Mouse (Mus musculus): ENCODE measurements around the gene Syt9. TPM values are rescaled to one million over a fixed set of nuclear protein-coding genes. Genes with fewer than 3 reads are reported as not detected.

Gene Syt9
- total RNA-seq (2014; rRNA removed): 33.9 and 35.2 TPM in 2 replicates
- 14.2 and 14.7 TPM in 2 replicates for polyA plus RNA-seq (2015; fragmentation: Nextera tagmentation; extraction: Ambion mirVana)

GRCm38 (mm10) chr7:107370232-107371125 lies at the start of gene Syt9:
TSS of gene Syt9 (plus strand) at chr7:107370728.
- ATAC-seq (ENCODE audit: low FRiP score): peak; percentile 88
- peak within 1 kb of the TSS; percentile 96 for H3K4me2 ChIP-seq (ENCODE audit: low read depth, low read length, poor library complexity, severe bottlenecking)
- peak within 1 kb of the TSS; percentile 76 for H3K9ac ChIP-seq (replicated peaks; ENCODE audit: low read length, poor library complexity, severe bottlenecking)
- WGBS: under 1% methylated on average over 68 of the region's 102 CpGs
- no peak for TF ChIP-seq CTCF (IDR thresholded peaks at IDR 0.05)
- H3K4me1 ChIP-seq (ENCODE audit: insufficient read depth, low read length): 0 out of 2 replicates have a peak, but pooled peaks cover 4% of the 10 kb centered on the region
- H3K27ac ChIP-seq (ENCODE audit: low read depth, low read length): peak within 1 kb of the TSS; percentile 51; the same call in 1 of the 2 replicates
- peak within 1 kb of the TSS; percentile 85 for H3K4me3 ChIP-seq (ENCODE audit: low read depth, low read length)
- peak; percentile 53 for DNase-seq (ENCODE audit: low spot score)
- H3K27me3 ChIP-seq (ENCODE audit: insufficient read depth, low read length): peaks cover 4% of the 10 kb centered on the region; the same call in 1 of the 2 replicates
- H3K36me3 ChIP-seq (ENCODE audit: insufficient read depth, low read length): no peaks in the 10 kb centered on the region
- H3K9me3 ChIP-seq (ENCODE audit: low read length): no peaks in the 10 kb centered on the region

DNA sequence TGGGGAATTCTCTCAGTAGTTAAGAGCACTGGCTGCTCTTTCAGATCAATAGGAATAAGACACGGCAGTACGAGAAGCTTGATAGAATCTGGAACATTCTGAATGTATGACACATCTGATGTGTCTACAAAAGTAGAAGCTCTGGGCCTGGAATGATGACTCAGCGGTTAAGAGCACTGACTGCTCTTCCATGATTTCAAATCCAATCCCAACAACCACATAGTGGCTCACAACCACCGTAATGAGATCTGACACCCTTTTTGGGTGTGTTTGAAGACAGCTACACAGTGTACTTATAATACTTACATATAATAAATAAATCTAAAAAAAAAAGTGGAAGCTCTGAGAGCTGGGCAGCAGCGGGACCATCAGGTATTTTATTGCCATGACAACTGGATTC lies 31.5 kb upstream of the Syt9 start:
- Histone ChIP-seq H3K4me1 (ENCODE audit: insufficient read depth, low read length) (no peaks in the 10 kb centered on the region), H3K4me2 (ENCODE audit: low read depth, low read length, poor library complexity, severe bottlenecking) (no peak overlapping the region), H3K9ac (replicated peaks; ENCODE audit: low read length, poor library complexity, severe bottlenecking) (no peak overlapping the region), H3K27me3 (ENCODE audit: insufficient read depth, low read length) (no peaks in the 10 kb centered on the region), H3K27ac (ENCODE audit: low read depth, low read length) (no peak overlapping the region), H3K4me3 (ENCODE audit: low read depth, low read length) (no peak overlapping the region), H3K9me3 (ENCODE audit: low read length) (no peaks in the 10 kb centered on the region), H3K36me3 (ENCODE audit: insufficient read depth, low read length) (no peaks in the 10 kb centered on the region)
- WGBS: 92% methylated on average over 5 of the region's 5 CpGs
- DNase-seq (ENCODE audit: low spot score): no peak
- TF ChIP-seq CTCF (IDR thresholded peaks at IDR 0.05): no peak
- ATAC-seq (ENCODE audit: low FRiP score): no peak

- Histone ChIP-seq H3K4me2 (ENCODE audit: low read depth, low read length, poor library complexity, severe bottlenecking) (no peak overlapping the region), H3K4me3 (ENCODE audit: low read depth, low read length) (no peak overlapping the region), H3K4me1 (ENCODE audit: insufficient read depth, low read length) (no peaks in the 10 kb centered on the region), H3K9me3 (ENCODE audit: low read length) (no peaks in the 10 kb centered on the region), H3K36me3 (ENCODE audit: insufficient read depth, low read length) (no peaks in the 10 kb centered on the region), H3K9ac (replicated peaks; ENCODE audit: low read length, poor library complexity, severe bottlenecking) (no peak overlapping the region), H3K27ac (ENCODE audit: low read depth, low read length) (no peak overlapping the region), H3K27me3 (ENCODE audit: insufficient read depth, low read length) (no peaks in the 10 kb centered on the region)
- no peak for DNase-seq (ENCODE audit: low spot score)
- ATAC-seq (ENCODE audit: low FRiP score): no peak
- WGBS: 66% methylated on average over 3 of the region's 3 CpGs
- no peak for TF ChIP-seq CTCF (IDR thresholded peaks at IDR 0.05)
Measured at GRCm38 (mm10) chr7:107339560-107340057, 30.9 kb upstream of the Syt9 start.

DNA sequence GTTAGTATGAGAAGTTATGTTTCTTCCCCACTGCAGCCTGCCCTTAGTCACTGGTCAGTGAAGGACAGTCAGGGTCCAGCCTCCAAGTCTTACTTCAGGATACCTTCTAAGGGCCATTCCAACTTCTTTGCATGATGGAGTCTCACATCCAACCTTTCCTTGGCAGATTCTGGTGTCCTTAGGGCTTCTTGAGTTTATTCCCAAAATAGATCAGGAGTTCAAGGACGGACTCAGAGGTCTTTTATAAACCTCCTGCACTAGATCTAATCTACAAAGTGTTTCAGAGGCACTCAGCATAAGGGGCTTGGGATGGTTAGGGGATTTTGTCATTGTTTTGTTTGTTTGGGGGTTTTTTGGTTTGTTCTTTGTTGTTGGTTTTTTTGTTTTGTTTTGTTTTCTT lies 30.3 kb upstream of the Syt9 start:
- DNase-seq (ENCODE audit: low spot score): no peak
- TF ChIP-seq CTCF (IDR thresholded peaks at IDR 0.05): no peak
- Histone ChIP-seq H3K4me1 (ENCODE audit: insufficient read depth, low read length) (no peaks in the 10 kb centered on the region), H3K4me2 (ENCODE audit: low read depth, low read length, poor library complexity, severe bottlenecking) (no peak overlapping the region), H3K4me3 (ENCODE audit: low read depth, low read length) (no peak overlapping the region), H3K36me3 (ENCODE audit: insufficient read depth, low read length) (no peaks in the 10 kb centered on the region), H3K9me3 (ENCODE audit: low read length) (no peaks in the 10 kb centered on the region), H3K9ac (replicated peaks; ENCODE audit: low read length, poor library complexity, severe bottlenecking) (no peak overlapping the region), H3K27ac (ENCODE audit: low read depth, low read length) (no peak overlapping the region), H3K27me3 (ENCODE audit: insufficient read depth, low read length) (no peaks in the 10 kb centered on the region)
- no peak for ATAC-seq (ENCODE audit: low FRiP score)
- WGBS: 63% methylated on average over 1 of the region's 1 CpGs

DNA sequence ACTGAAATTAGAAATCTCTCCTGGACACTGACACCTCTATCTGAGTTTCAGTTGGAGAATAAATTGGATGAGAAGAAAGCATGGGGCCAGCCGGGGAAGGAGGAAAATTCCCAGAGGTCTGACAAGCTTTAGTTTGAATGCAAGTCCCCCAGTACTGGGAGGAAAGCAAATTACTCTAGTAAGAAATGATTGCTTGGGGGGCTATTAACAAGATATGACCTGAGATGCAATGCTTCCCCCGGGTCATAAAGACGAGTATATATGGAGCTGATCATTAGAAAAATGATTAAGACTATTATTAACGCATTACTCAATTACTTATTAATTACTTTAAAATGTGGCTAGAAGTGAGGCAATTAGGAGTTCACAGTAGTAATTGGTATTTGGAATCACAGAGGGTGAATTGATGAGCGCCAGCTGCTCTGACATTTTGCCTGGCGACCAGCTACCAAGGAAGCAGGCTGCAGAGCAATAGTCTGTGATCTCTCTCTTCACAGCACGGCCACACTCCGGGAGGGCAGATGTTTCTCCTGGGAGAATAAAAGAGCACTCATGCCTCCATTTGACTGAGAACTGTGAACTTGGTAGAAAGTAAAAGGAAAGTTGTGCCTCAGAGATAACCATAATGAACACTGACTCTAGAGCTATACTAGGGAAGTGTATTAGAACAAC lies 28.9 kb upstream of the Syt9 start:
- H3K27ac ChIP-seq (ENCODE audit: low read depth, low read length): no peak overlapping the region
- no peak for TF ChIP-seq CTCF (IDR thresholded peaks at IDR 0.05)
- no peak overlapping the region for H3K9ac ChIP-seq (replicated peaks; ENCODE audit: low read length, poor library complexity, severe bottlenecking)
- H3K9me3 ChIP-seq (ENCODE audit: low read length): no peaks in the 10 kb centered on the region
- H3K4me1 ChIP-seq (ENCODE audit: insufficient read depth, low read length): no peaks in the 10 kb centered on the region
- 60% methylated on average over 8 of the region's 8 CpGs for WGBS
- ATAC-seq (ENCODE audit: low FRiP score) (no peak), DNase-seq (ENCODE audit: low spot score) (peak; percentile 6)
- no peaks in the 10 kb centered on the region for H3K27me3 ChIP-seq (ENCODE audit: insufficient read depth, low read length)
- H3K4me3 ChIP-seq (ENCODE audit: low read depth, low read length): no peak overlapping the region
- no peaks in the 10 kb centered on the region for H3K36me3 ChIP-seq (ENCODE audit: insufficient read depth, low read length)
- H3K4me2 ChIP-seq (ENCODE audit: low read depth, low read length, poor library complexity, severe bottlenecking): no peak overlapping the region

Measured in midbrain, postnatal 0 days (tissue).